Mouse (Mus musculus): ENCODE measurements around the gene Gm49337. TPM values are rescaled to one million over a fixed set of nuclear protein-coding genes. Genes with fewer than 3 reads are reported as not detected.

The Gm49337 gene
- total RNA-seq, 1 experiment from 2014 or later, result not detected

- peak; percentile 31; the same call in 1 of the 2 replicates for ATAC-seq (ENCODE audit: extremely low read depth, insufficient number of reproducible peaks, low FRiP score, poor library complexity, severe bottlenecking)
These were observed 13.3 kb upstream of the Gm49337 start for GRCm38 (mm10) chr4:116159912-116160311.

GRCm38 (mm10) chr4:116160769-116161168 is 12.4 kb upstream of the Gm49337 start:
- ATAC-seq (ENCODE audit: extremely low read depth, insufficient number of reproducible peaks, low FRiP score, poor library complexity, severe bottlenecking), result no peak

GRCm38 (mm10) chr4:116162142-116162541 is 11.0 kb upstream of the Gm49337 start:
- no peak for ATAC-seq (ENCODE audit: extremely low read depth, insufficient number of reproducible peaks, low FRiP score, poor library complexity, severe bottlenecking)

GRCm38 (mm10) chr4:116164759-116165554 is 8.2 kb upstream of the Gm49337 start:
- ATAC-seq (ENCODE audit: extremely low read depth, insufficient number of reproducible peaks, low FRiP score, poor library complexity, severe bottlenecking), result no peak

GRCm38 (mm10) chr4:116165708-116166407 is 7.3 kb upstream of the Gm49337 start:
- no peak for ATAC-seq (ENCODE audit: extremely low read depth, insufficient number of reproducible peaks, low FRiP score, poor library complexity, severe bottlenecking)

- no peak for ATAC-seq (ENCODE audit: extremely low read depth, insufficient number of reproducible peaks, low FRiP score, poor library complexity, severe bottlenecking)
These were observed 5.8 kb upstream of the Gm49337 start, which contains the start of gene Tspan1 for GRCm38 (mm10) chr4:116167404-116167803. TSS of gene Tspan1 (minus strand) at chr4:116167601.

- ATAC-seq (ENCODE audit: extremely low read depth, insufficient number of reproducible peaks, low FRiP score, poor library complexity, severe bottlenecking), result 0 out of 2 replicates have a peak, but pooled peaks have one; percentile 44
These were observed 4.4 kb upstream of the Gm49337 start for GRCm38 (mm10) chr4:116168617-116169352.

- no peak for ATAC-seq (ENCODE audit: extremely low read depth, insufficient number of reproducible peaks, low FRiP score, poor library complexity, severe bottlenecking)
These were observed 3.9 kb upstream of the Gm49337 start for GRCm38 (mm10) chr4:116169353-116169672.

- ATAC-seq (ENCODE audit: extremely low read depth, insufficient number of reproducible peaks, low FRiP score, poor library complexity, severe bottlenecking), result no peak
These were observed 568 bp downstream of the Gm49337 start for GRCm38 (mm10) chr4:116173752-116174151.

GRCm38 (mm10) chr4:116174466-116175116 is 1.4 kb downstream of the Gm49337 start:
- no peak for ATAC-seq (ENCODE audit: extremely low read depth, insufficient number of reproducible peaks, low FRiP score, poor library complexity, severe bottlenecking)

GRCm38 (mm10) chr4:116175136-116175535 is 2.0 kb downstream of the Gm49337 start:
- no peak for ATAC-seq (ENCODE audit: extremely low read depth, insufficient number of reproducible peaks, low FRiP score, poor library complexity, severe bottlenecking)

GRCm38 (mm10) chr4:116175711-116176542 is 2.7 kb downstream of the Gm49337 start:
- no peak for ATAC-seq (ENCODE audit: extremely low read depth, insufficient number of reproducible peaks, low FRiP score, poor library complexity, severe bottlenecking)

- peak; percentile 6; the same call in 1 of the 2 replicates for ATAC-seq (ENCODE audit: extremely low read depth, insufficient number of reproducible peaks, low FRiP score, poor library complexity, severe bottlenecking)
These were observed 3.4 kb downstream of the Gm49337 start for GRCm38 (mm10) chr4:116176543-116176988.

GRCm38 (mm10) chr4:116177140-116177539 is 4.0 kb downstream of the Gm49337 start:
- ATAC-seq (ENCODE audit: extremely low read depth, insufficient number of reproducible peaks, low FRiP score, poor library complexity, severe bottlenecking), result peak; percentile 30; the same call in 1 of the 2 replicates

- no peak for ATAC-seq (ENCODE audit: extremely low read depth, insufficient number of reproducible peaks, low FRiP score, poor library complexity, severe bottlenecking)
These were observed 8.9 kb downstream of the Gm49337 start for GRCm38 (mm10) chr4:116182079-116182478.

- ATAC-seq (ENCODE audit: extremely low read depth, insufficient number of reproducible peaks, low FRiP score, poor library complexity, severe bottlenecking), result no peak
These were observed 9.6 kb downstream of the Gm49337 start for GRCm38 (mm10) chr4:116182745-116183144.

GRCm38 (mm10) chr4:116185083-116185482 is 11.9 kb downstream of the Gm49337 start:
- no peak for ATAC-seq (ENCODE audit: extremely low read depth, insufficient number of reproducible peaks, low FRiP score, poor library complexity, severe bottlenecking)

- ATAC-seq (ENCODE audit: extremely low read depth, insufficient number of reproducible peaks, low FRiP score, poor library complexity, severe bottlenecking), result no peak
These were observed 19.2 kb downstream of the Gm49337 start for GRCm38 (mm10) chr4:116192286-116192835.

All from neutrophil, adult 5-6 weeks (primary cell).